Mouse (Mus musculus): Measurements from ENCODE around the gene Dio1.

Gene Dio1

DNA sequence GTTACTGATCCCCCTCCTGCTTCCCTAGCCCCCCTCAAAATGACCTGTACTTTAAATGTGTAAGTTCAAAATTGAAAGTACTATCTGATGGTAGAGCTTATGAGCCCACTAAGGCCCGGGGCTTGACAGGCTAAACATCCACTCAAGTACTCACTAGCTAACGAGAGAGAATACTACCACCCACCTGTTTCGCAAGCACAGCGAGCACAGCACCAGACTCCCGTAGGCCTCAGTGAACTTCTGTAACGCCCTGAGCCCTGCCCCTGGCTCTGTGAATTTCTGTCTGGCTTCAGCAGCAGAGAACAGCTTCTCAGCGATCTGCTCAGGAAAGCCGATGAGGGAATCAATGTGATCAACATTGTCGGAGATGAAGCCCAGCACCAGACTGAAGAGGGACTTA lies 59.9 kb downstream of the Dio1 start:
- no peak for DNase-seq (ENCODE audit: low read depth, low spot score)

DNA sequence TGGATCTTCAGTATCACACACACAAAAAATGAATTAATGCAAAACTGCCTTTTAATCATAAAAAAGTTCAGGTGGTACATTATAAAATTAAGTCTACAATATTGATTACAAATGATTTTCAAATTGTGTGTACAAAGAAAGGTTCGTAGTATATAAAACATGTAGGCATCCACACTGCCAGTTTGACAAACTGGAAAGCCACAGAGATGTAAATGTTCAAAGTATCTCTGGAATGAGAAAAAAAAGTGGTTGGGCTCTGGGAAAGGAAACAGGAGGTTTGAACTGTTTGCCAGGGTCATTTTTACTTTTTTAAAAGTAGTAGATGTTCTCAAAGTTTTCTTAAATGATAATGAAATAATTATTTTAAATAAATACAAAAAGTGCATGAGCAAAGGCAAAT lies 60.9 kb downstream of the Dio1 start:
- DNase-seq (ENCODE audit: low read depth, low spot score): no peak

DNA sequence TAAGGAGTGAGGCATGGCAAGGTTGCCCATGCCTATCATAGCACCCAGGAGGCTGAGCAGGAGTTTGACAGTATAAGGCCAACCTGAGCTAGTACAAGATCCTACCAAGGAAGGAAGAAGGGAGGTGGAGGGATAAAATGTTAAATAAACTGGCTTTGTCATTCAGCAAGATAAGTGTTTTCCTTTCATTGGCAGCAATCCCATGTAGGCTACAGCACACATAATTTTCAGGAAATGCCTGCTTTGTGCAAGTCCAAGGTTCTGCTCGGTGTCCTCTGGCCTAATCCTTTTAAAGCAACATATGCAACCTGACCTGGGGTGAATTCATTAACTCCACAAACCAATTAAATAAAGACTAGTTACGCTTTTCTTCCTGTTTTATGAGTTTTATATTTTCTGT lies 61.6 kb downstream of the Dio1 start:
- DNase-seq (ENCODE audit: low read depth, low spot score): no peak

GRCm38 (mm10) chr4:107243365-107244333 lies 63.3 kb downstream of the Dio1 start:
- no peak for DNase-seq (ENCODE audit: low read depth, low spot score)
